In genomic region chr2:25293706-25294105, GRCm38 (mm10) we compare ENCODE assay signal across 20 mouse cellular contexts. TPM values are rescaled to one million over a fixed set of nuclear protein-coding genes. Genes with fewer than 3 reads are reported as not detected.
"Had no signal": no experiment of that assay in that cellular context is flagged by ENCODE, and none has a peak within 500 bp of the region (broad histone marks: within the 10 kb centered on the region; RNA-seq: fewer than 3 reads in every experiment).

No protein-coding gene starts in this region.

- H3K4me3 ChIP-seq: midbrain, embryonic 10.5 days; midbrain, embryonic 12.5 days; myocyte; neural tube, embryonic 13.5 days; neural tube, embryonic 15.5 days had no signal

- DNase-seq: lung, adult 18-20 months; lung, embryonic 14.5 days; lung, postnatal 10 days; lung, postnatal 4 days; midbrain, embryonic 14.5 days; retina, postnatal 1 day; right cerebral cortex, adult 18-20 months; right cerebral cortex, postnatal 25 days; right cerebral cortex, postnatal 4 days; spleen, adult 18-20 months; thymus, adult 18-20 months; thymus, postnatal 14 days; thymus, postnatal 36 days had no signal

- H3K27ac ChIP-seq: midbrain, embryonic 10.5 days; midbrain, embryonic 12.5 days; neural tube, embryonic 13.5 days; neural tube, embryonic 15.5 days had no signal

RNA-seq across cellular contexts. Expression of gene Lrrc26, which starts 4.0 kb away (rescaled TPM):
- total RNA-seq: megakaryocyte, adult 5-6 weeks; megakaryocyte-erythroid progenitor cell, adult 5-6 weeks had no signal

RNA-seq across cellular contexts. Expression of gene Tmem210, which starts 5.8 kb away (rescaled TPM):
- total RNA-seq: megakaryocyte, adult 5-6 weeks; megakaryocyte-erythroid progenitor cell, adult 5-6 weeks had no signal

RNA-seq across cellular contexts. Expression of gene Grin1, which starts 25.3 kb away (rescaled TPM):
- total RNA-seq: megakaryocyte, adult 5-6 weeks; megakaryocyte-erythroid progenitor cell, adult 5-6 weeks had no signal
